Mouse (Mus musculus): ENCODE data around the gene Plod3. TPM values are rescaled to one million over a fixed set of nuclear protein-coding genes. Genes with fewer than 3 reads are reported as not detected.
A peak's percentile ranks its signal among the peaks of the same experiment; 100 is the strongest.

Gene Plod3
- polyA plus RNA-seq, 2 experiments, result 7.2 to 13.9 TPM

DNA sequence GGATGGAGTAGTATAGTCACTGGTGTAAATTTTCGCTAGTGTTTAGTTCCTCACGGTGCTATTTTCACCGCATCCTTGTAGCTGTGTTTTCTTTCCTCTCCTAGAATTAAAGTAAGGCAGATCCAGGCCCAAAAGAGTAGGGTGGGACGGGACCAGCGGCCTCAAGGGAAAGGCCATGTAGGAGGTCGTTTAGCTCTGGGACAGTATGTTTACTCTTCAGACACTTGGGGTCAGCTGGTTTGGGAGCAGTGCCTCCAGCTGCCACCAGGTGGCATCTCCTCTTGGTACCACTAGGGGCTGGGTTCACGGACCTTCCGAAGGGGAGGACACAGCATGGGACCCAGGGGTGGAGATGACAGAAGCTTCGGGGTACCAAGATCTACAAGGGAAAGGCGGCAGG lies 24.3 kb upstream of the Plod3 start:
- H3K4me3 ChIP-seq (ENCODE audit: insufficient read depth in 1 of 2, low read depth in 2 of 2, low read length in 2 of 2), result peak overlapping the region; percentile 80 to 82
- peak overlapping the region; percentile 90 for H3K4me2 ChIP-seq (ENCODE audit: low read depth)
- peak overlapping the region; percentile 86 for H3K27ac ChIP-seq
- DNase-seq (ENCODE audit: low read depth in 3 of 3, low spot score in 3 of 3), result peak; percentile 73 to 76 (median 75)
- 1% methylated on average over 10 of the region's 10 CpGs for WGBS (ENCODE audit: insufficient replicate concordance)
- H3K9ac ChIP-seq (replicated peaks), result peak overlapping the region; percentile 93
- no peaks in the 10 kb centered on the region for H3K9me3 ChIP-seq (ENCODE audit: control insufficient read depth, low read length)
- peak; percentile 63 for ATAC-seq (ENCODE audit: insufficient read depth)
- no peaks in the 10 kb centered on the region for H3K27me3 ChIP-seq (ENCODE audit: control insufficient read depth, insufficient read depth, low read length)
- peaks cover 20% of the 10 kb centered on the region for H3K36me3 ChIP-seq (replicated peaks; ENCODE audit: control insufficient read depth, insufficient read depth, low read depth)
- TF ChIP-seq CTCF (IDR thresholded peaks at IDR 0.05; ENCODE audit: low read depth) (peak; percentile 99), EP300 (IDR thresholded peaks at IDR 0.05; ENCODE audit: low read depth) (no peak)
- H3K4me1 ChIP-seq (replicated peaks; ENCODE audit: control insufficient read depth in 2 of 2, insufficient read depth in 2 of 2, low read length in 1 of 2), result peaks cover 43 to 45% of the 10 kb centered on the region in 2 experiments

DNA sequence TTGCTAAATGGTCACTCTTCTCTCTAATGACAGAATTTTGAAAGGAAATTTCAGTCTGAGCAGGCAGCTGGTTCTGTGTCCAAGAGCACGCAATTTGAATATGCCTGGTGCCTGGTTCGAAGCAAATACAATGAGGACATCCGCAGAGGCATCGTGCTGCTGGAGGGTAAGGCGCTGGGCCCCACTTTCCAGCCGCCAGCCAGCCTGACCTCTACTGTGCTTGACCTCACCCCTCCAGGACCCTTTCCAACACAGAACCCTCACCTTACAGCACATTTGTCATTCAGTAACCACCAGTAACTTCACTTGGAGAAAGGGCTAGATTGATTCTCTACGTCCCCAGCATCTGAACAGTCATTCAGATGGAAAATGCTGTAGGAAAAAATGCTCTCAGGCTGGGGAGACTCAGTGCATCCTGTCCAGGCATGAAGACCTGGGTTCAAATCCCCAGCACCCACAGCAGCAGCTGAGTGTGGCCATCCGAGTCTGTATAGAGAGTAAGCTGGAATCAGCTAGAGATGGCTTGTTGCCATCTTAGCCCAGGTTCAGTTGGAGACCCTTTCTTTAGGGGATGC lies 23.8 kb upstream of the Plod3 start:
- TF ChIP-seq CTCF (IDR thresholded peaks at IDR 0.05; ENCODE audit: low read depth), result no peak
- TF ChIP-seq EP300 (IDR thresholded peaks at IDR 0.05; ENCODE audit: low read depth), result no peak
- no peaks in the 10 kb centered on the region for H3K9me3 ChIP-seq (ENCODE audit: control insufficient read depth, low read length)
- H3K36me3 ChIP-seq (replicated peaks; ENCODE audit: control insufficient read depth, insufficient read depth, low read depth), result peaks cover 20% of the 10 kb centered on the region
- H3K9ac ChIP-seq (replicated peaks), result peak overlapping the region; percentile 93
- H3K27ac ChIP-seq, result peak overlapping the region; percentile 86
- DNase-seq (ENCODE audit: low read depth in 3 of 3, low spot score in 3 of 3) (no peak), ATAC-seq (ENCODE audit: insufficient read depth) (no peak)
- peak overlapping the region; percentile 90 for H3K4me2 ChIP-seq (ENCODE audit: low read depth)
- peak overlapping the region; percentile 80 to 82 for H3K4me3 ChIP-seq (ENCODE audit: insufficient read depth in 1 of 2, low read depth in 2 of 2, low read length in 2 of 2)
- 67% methylated on average over 8 of the region's 8 CpGs for WGBS (ENCODE audit: insufficient replicate concordance)
- H3K4me1 ChIP-seq (replicated peaks; ENCODE audit: control insufficient read depth in 2 of 2, insufficient read depth in 2 of 2, low read length in 1 of 2), result peaks cover 43 to 45% of the 10 kb centered on the region in 2 experiments
- H3K27me3 ChIP-seq (ENCODE audit: control insufficient read depth, insufficient read depth, low read length), result no peaks in the 10 kb centered on the region

DNA sequence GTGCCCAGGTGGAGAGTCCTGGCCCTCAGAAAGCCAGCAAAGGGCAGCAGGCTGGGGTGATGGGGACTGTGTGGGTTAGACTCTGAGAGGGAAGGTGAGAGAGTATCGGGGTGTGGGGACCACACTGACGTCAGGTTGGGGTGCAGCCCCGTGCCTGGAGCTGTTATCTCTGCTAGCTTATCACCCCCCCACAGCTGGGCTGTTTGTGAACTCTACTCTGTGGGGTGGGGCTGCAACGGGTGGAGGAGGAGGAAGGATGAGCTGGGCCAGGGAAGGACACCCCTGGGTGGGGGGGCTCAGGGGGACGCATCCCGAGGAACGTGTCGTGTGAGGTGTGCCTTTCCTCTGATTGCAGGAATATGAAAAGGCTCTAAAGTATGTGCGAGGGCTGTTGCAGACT lies 21.6 kb upstream of the Plod3 start:
- no peaks in the 10 kb centered on the region for H3K9me3 ChIP-seq (ENCODE audit: control insufficient read depth, low read length)
- TF ChIP-seq CTCF (IDR thresholded peaks at IDR 0.05; ENCODE audit: low read depth) (no peak), EP300 (IDR thresholded peaks at IDR 0.05; ENCODE audit: low read depth) (peak; percentile 85)
- peak; percentile 80 for ATAC-seq (ENCODE audit: insufficient read depth)
- H3K27me3 ChIP-seq (ENCODE audit: control insufficient read depth, insufficient read depth, low read length), result no peaks in the 10 kb centered on the region
- DNase-seq (ENCODE audit: low read depth in 3 of 3, low spot score in 3 of 3), result peak; percentile 62 to 71 (median 69)
- peaks cover 43 to 45% of the 10 kb centered on the region in 2 experiments for H3K4me1 ChIP-seq (replicated peaks; ENCODE audit: control insufficient read depth in 2 of 2, insufficient read depth in 2 of 2, low read length in 1 of 2)
- H3K4me3 ChIP-seq (ENCODE audit: insufficient read depth in 1 of 2, low read depth in 2 of 2, low read length in 2 of 2), result peak overlapping the region; percentile 1 to 15; a peak in 2 of 4 replicates
- H3K36me3 ChIP-seq (replicated peaks; ENCODE audit: control insufficient read depth, insufficient read depth, low read depth), result peaks cover 20% of the 10 kb centered on the region
- peak overlapping the region; percentile 58 for H3K4me2 ChIP-seq (ENCODE audit: low read depth)
- WGBS (ENCODE audit: insufficient replicate concordance), result 23% methylated on average over 9 of the region's 9 CpGs
- H3K27ac ChIP-seq, result peak overlapping the region; percentile 82
- H3K9ac ChIP-seq (replicated peaks), result peak overlapping the region; percentile 52

DNA sequence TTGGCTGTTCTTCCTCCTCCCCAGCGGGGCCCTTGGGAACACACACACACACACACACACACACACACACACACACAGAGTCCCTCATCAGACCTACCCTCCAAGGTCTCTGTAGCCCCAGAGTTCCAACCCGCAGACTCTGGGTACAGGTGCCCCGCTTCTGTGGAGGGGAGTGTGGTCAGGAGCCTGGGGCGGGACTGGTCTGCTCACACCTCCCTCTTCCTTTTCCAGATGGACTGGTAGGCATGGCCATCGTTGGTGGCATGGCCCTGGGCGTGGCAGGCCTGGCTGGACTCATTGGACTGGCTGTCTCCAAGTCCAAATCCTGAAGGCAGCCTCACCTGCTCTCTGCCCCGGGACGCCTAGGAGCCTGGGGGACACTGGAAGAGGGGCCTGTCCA lies 21.1 kb upstream of the Plod3 start:
- Histone ChIP-seq H3K36me3 (replicated peaks; ENCODE audit: control insufficient read depth, insufficient read depth, low read depth) (peaks cover 20% of the 10 kb centered on the region), H3K4me3 (ENCODE audit: insufficient read depth in 1 of 2, low read depth in 2 of 2, low read length in 2 of 2) (peak overlapping the region in 1 of 2 experiments; percentile 15; a peak in 1 of 4 replicates), H3K9me3 (ENCODE audit: control insufficient read depth, low read length) (no peaks in the 10 kb centered on the region), H3K27me3 (ENCODE audit: control insufficient read depth, insufficient read depth, low read length) (no peaks in the 10 kb centered on the region), H3K4me2 (ENCODE audit: low read depth) (peak overlapping the region; percentile 58), H3K9ac (replicated peaks) (peak overlapping the region; percentile 52), H3K27ac (peak overlapping the region; percentile 82), H3K4me1 (replicated peaks; ENCODE audit: control insufficient read depth in 2 of 2, insufficient read depth in 2 of 2, low read length in 1 of 2) (peaks cover 43 to 45% of the 10 kb centered on the region in 2 experiments)
- ATAC-seq (ENCODE audit: insufficient read depth), result peak; percentile 29
- DNase-seq (ENCODE audit: low read depth in 3 of 3, low spot score in 3 of 3), result no peak
- 51% methylated on average over 8 of the region's 8 CpGs for WGBS (ENCODE audit: insufficient replicate concordance)
- TF ChIP-seq EP300 (IDR thresholded peaks at IDR 0.05; ENCODE audit: low read depth) (no peak), CTCF (IDR thresholded peaks at IDR 0.05; ENCODE audit: low read depth) (no peak)

DNA sequence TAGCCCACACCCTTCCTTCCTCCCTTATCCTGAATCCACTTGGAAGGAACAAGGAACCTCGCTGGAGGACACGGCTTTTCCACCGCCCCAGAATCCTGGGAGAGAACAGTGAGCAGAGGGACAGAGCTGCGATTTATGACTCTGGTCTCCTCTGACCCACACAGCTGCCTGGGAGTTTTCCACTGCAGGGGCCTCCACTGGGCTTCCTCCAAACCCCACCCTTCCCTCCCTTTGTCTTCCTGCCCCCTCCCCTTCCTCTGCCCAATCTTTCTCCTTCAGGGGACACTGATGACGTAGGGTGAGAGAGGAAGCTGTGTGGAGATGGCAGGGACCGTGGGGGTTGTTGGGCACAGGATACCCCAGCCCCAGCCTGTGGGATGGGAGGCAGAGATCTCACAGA lies 20.5 kb upstream of the Plod3 start, which contains the start of gene Cldn15:
Gene Cldn15 (plus strand): TSS at position 286 of the 400 bp plus-strand sequence.
- WGBS (ENCODE audit: insufficient replicate concordance), result 51% methylated on average over 6 of the region's 6 CpGs
- H3K9me3 ChIP-seq (ENCODE audit: control insufficient read depth, low read length), result no peaks in the 10 kb centered on the region
- H3K27ac ChIP-seq, result peak within 1 kb of the TSS; percentile 82
- peak within 1 kb of the TSS in 1 of 2 experiments; percentile 15; a peak in 1 of 4 replicates for H3K4me3 ChIP-seq (ENCODE audit: insufficient read depth in 1 of 2, low read depth in 2 of 2, low read length in 2 of 2)
- DNase-seq (ENCODE audit: low read depth in 3 of 3, low spot score in 3 of 3) (no peak), ATAC-seq (ENCODE audit: insufficient read depth) (no peak)
- H3K4me1 ChIP-seq (replicated peaks; ENCODE audit: control insufficient read depth in 2 of 2, insufficient read depth in 2 of 2, low read length in 1 of 2), result peaks cover 43 to 44% of the 10 kb centered on the region in 2 experiments
- H3K9ac ChIP-seq (replicated peaks), result peak within 1 kb of the TSS; percentile 52
- TF ChIP-seq EP300 (IDR thresholded peaks at IDR 0.05; ENCODE audit: low read depth) (no peak), CTCF (IDR thresholded peaks at IDR 0.05; ENCODE audit: low read depth) (no peak)
- peak within 1 kb of the TSS; percentile 58 for H3K4me2 ChIP-seq (ENCODE audit: low read depth)
- H3K27me3 ChIP-seq (ENCODE audit: control insufficient read depth, insufficient read depth, low read length), result no peaks in the 10 kb centered on the region
- peaks cover 20% of the 10 kb centered on the region for H3K36me3 ChIP-seq (replicated peaks; ENCODE audit: control insufficient read depth, insufficient read depth, low read depth)
